Mouse (Mus musculus): ENCODE measurements at regions not wholly inside any gene's neighbourhood (a gene's known extent, or its start where the extent isn't known, plus 50 kb on each side); places are given as distances from the start of the nearest gene placed in this dataset.

DNA sequence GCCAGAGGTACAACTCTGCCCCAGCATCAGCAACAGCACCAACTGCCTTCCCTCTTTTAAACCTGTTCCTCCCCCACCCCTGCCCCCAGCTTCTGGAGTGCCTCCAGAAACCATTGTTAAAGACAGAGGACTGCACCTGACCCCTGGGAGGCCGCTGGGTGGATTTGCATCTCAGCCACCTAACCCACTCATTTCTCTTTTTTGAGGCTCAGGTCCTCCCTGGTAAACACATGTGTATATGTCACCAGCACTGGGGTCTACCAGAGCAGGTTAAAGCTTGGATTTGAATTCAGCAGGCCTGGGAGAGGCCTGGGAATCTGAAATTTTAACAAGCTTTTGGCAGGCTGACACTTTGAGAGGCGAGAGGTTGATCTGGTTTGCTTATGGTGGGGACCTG, 63.5 kb upstream of the Kazn start:
- TF ChIP-seq CTCF (IDR thresholded peaks at IDR 0.05; ENCODE audit: extremely low read depth, insufficient read depth, insufficient read length, insufficient replicate concordance) (no peak), POLR2A (IDR thresholded peaks at IDR 0.05; ENCODE audit: low read depth, low read length) (no peak)
